Mouse (Mus musculus) intestine, embryonic 16.5 days (tissue): ENCODE measurements at regions not wholly inside any gene's neighbourhood (a gene's known extent, or its start where the extent isn't known, plus 50 kb on each side); places are given as distances from the start of the nearest gene placed in this dataset.
"Not testable (repeated sequence)": the region's sequence is repeated elsewhere in the genome, so short reads cannot be mapped to it uniquely, and the experiment has no call there.

Experiments
- ATAC-seq: fragments of 200-750 bp; cut with Nextera tagmentation; 2 replicates; pipeline ENCODE4 v1.8.0; 2017; ENCODE audit warnings: moderate TSS enrichment, moderate library complexity
- H3K27ac ChIP-seq: fragments of 300-500 bp; sonication (generic); 2 replicates; pipeline ENCODE4 v1.5.1; 2014; ENCODE audit warnings: mild to moderate bottlenecking, low read length
- H3K27me3 ChIP-seq: fragments of 300-500 bp; sonication (generic); replicated peaks from 2 replicates; pipeline ENCODE4 v1.6.1; 2014; ENCODE audit warnings: low read length, control low read depth, mixed read lengths; ENCODE audit not compliant: control insufficient read depth, insufficient read depth
- H3K36me3 ChIP-seq: fragments of 300-500 bp; sonication (generic); 2 replicates; pipeline ENCODE4 v1.6.1; 2014; ENCODE audit warnings: low read length, control low read depth; ENCODE audit not compliant: control insufficient read depth, insufficient read depth
- H3K4me1 ChIP-seq: fragments of 300-500 bp; sonication (generic); 2 replicates; pipeline ENCODE4 v1.6.1; 2014; ENCODE audit warnings: low read length, control low read depth, mixed read lengths; ENCODE audit not compliant: control insufficient read depth, insufficient read depth
- H3K4me2 ChIP-seq: fragments of 300-500 bp; sonication (generic); 2 replicates; pipeline ENCODE4 v1.6.1; 2014; ENCODE audit warnings: low read depth, low read length, control low read depth
- H3K4me3 ChIP-seq: fragments of 300-500 bp; sonication (generic); 2 replicates; pipeline ENCODE4 v1.5.1; 2014; ENCODE audit warnings: mild to moderate bottlenecking, low read length
- H3K9ac ChIP-seq: fragments of 300-500 bp; sonication (generic); 2 replicates; pipeline ENCODE4 v1.6.1; 2014; ENCODE audit warnings: low read depth, low read length
- H3K9me3 ChIP-seq: fragments of 300-500 bp; sonication (generic); 2 replicates; pipeline ENCODE4 v1.6.1; 2016; ENCODE audit warnings: low read length, control low read depth; ENCODE audit not compliant: control insufficient read depth
- WGBS: fragments of 180-500 bp; shearing (Covaris S2); extraction: QIAGEN DNeasy Blood & Tissue Kit; methylation state at CpG from one replicate; pipeline ENCODE4 v1.1.7; 2014; 5-methylcytosine and 5-hydroxymethylcytosine counted together

DNA sequence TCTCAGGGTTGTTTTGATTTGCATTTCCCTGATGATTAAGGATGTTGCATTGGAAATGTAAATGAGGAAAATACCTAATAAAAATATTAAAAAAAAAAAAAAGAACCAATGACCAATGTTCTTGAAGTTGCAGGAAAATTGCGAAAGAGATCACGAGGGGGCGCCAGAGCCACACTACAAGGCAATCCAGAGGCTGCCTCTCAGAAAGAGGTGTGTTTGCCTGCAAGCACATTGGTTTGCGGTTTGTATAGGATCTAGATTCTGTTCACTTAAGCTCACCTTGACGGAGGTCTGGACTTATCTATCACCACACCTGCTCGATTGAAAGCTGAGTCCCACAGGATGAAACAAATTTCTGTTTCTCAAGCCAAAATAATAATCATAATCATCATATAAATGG is 280.9 kb downstream of the Trib2 start:
- no peaks in the 10 kb centered on the region for H3K4me1 ChIP-seq
- no peak overlapping the region for H3K9ac ChIP-seq
- 4% methylated on average over 6 of the region's 6 CpGs for WGBS
- H3K27me3 ChIP-seq, result no peaks in the 10 kb centered on the region
- H3K4me3 ChIP-seq, result no peak overlapping the region
- ATAC-seq, result no peak
- H3K36me3 ChIP-seq, result no peaks in the 10 kb centered on the region
- no peak overlapping the region for H3K27ac ChIP-seq
- no peaks in the 10 kb centered on the region for H3K9me3 ChIP-seq
- no peak overlapping the region for H3K4me2 ChIP-seq

- Histone ChIP-seq H3K27ac (no peak overlapping the region), H3K9me3 (no peaks in the 10 kb centered on the region), H3K4me1 (no peaks in the 10 kb centered on the region), H3K27me3 (no peaks in the 10 kb centered on the region), H3K4me3 (no peak overlapping the region), H3K36me3 (no peaks in the 10 kb centered on the region), H3K9ac (no peak overlapping the region), H3K4me2 (no peak overlapping the region)
- ATAC-seq, result no peak
- 43% methylated on average over 4 of the region's 4 CpGs for WGBS
Observed at GRCm38 (mm10) chr12:15520783-15521407, 295.8 kb downstream of the Trib2 start.

- Histone ChIP-seq H3K36me3 (no peaks in the 10 kb centered on the region), H3K4me3 (no peak overlapping the region), H3K4me1 (no peaks in the 10 kb centered on the region), H3K27ac (no peak overlapping the region), H3K9ac (no peak overlapping the region), H3K27me3 (no peaks in the 10 kb centered on the region), H3K9me3 (no peaks in the 10 kb centered on the region), H3K4me2 (no peak overlapping the region)
- no peak for ATAC-seq
- WGBS, result 37% methylated on average over 2 of the region's 2 CpGs
Observed at GRCm38 (mm10) chr12:15511994-15512393, 304.7 kb downstream of the Trib2 start.

- Histone ChIP-seq H3K4me2 (no peak overlapping the region), H3K36me3 (no peaks in the 10 kb centered on the region), H3K27me3 (no peaks in the 10 kb centered on the region), H3K9ac (no peak overlapping the region), H3K4me1 (no peaks in the 10 kb centered on the region), H3K4me3 (no peak overlapping the region), H3K9me3 (no peaks in the 10 kb centered on the region), H3K27ac (no peak overlapping the region)
- WGBS, result 21% methylated on average over 7 of the region's 7 CpGs
- no peak for ATAC-seq
Observed at GRCm38 (mm10) chr12:15507576-15507975, 309.1 kb downstream of the Trib2 start.

- no peak overlapping the region for H3K9ac ChIP-seq
- WGBS, result 82% methylated on average over 2 of the region's 2 CpGs
- no peaks in the 10 kb centered on the region for H3K9me3 ChIP-seq
- H3K27ac ChIP-seq, result no peak overlapping the region
- H3K4me3 ChIP-seq, result no peak overlapping the region
- H3K27me3 ChIP-seq, result no peaks in the 10 kb centered on the region
- H3K4me2 ChIP-seq, result no peak overlapping the region
- no peaks in the 10 kb centered on the region for H3K4me1 ChIP-seq
- H3K36me3 ChIP-seq, result no peaks in the 10 kb centered on the region
- no peak for ATAC-seq
Observed at GRCm38 (mm10) chr12:15493640-15494039, 323.1 kb downstream of the Trib2 start.

- no peak overlapping the region for H3K4me2 ChIP-seq
- no peak overlapping the region for H3K4me3 ChIP-seq
- H3K27me3 ChIP-seq, result no peaks in the 10 kb centered on the region
- no peak for ATAC-seq
- H3K9me3 ChIP-seq, result no peaks in the 10 kb centered on the region
- no peak overlapping the region for H3K27ac ChIP-seq
- H3K9ac ChIP-seq, result no peak overlapping the region
- no peaks in the 10 kb centered on the region for H3K36me3 ChIP-seq
- H3K4me1 ChIP-seq, result no peaks in the 10 kb centered on the region
- WGBS, result 89% methylated on average over 3 of the region's 3 CpGs
Observed at GRCm38 (mm10) chr12:15472741-15473140, 344.0 kb downstream of the Trib2 start.

DNA sequence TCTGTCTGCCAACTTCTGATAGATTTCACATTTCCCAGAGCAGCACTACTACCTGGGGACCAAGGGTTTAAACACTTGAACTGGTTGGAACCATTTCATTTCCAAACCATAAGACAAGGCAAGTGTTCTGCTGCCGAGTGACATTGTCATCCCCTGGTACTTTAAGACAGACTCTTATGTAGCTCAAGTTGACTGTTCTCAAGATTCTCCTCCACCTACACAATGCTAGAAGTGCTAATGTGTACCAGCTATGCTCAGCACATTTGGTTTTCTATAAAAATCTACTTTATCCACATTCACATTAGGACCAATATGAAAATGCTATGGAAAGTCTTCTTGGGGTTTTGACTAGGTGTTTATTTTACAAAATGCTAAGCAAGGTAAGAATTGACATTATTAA is 357.3 kb downstream of the Trib2 start:
- no peaks in the 10 kb centered on the region for H3K27me3 ChIP-seq
- H3K4me2 ChIP-seq, result no peak overlapping the region
- ATAC-seq, result no peak
- H3K9ac ChIP-seq, result no peak overlapping the region
- H3K27ac ChIP-seq, result no peak overlapping the region
- no peak overlapping the region for H3K4me3 ChIP-seq
- WGBS, result 88% methylated on average over 1 of the region's 1 CpGs
- H3K36me3 ChIP-seq, result no peaks in the 10 kb centered on the region
- no peaks in the 10 kb centered on the region for H3K9me3 ChIP-seq
- no peaks in the 10 kb centered on the region for H3K4me1 ChIP-seq

- H3K36me3 ChIP-seq, H3K9ac ChIP-seq, H3K4me1 ChIP-seq, H3K27me3 ChIP-seq, ATAC-seq, H3K27ac ChIP-seq, H3K4me2 ChIP-seq, H3K4me3 ChIP-seq, H3K9me3 ChIP-seq: not testable (repeated sequence)
Observed at GRCm38 (mm10) chr12:15456369-15456768, 360.4 kb downstream of the Trib2 start.

DNA sequence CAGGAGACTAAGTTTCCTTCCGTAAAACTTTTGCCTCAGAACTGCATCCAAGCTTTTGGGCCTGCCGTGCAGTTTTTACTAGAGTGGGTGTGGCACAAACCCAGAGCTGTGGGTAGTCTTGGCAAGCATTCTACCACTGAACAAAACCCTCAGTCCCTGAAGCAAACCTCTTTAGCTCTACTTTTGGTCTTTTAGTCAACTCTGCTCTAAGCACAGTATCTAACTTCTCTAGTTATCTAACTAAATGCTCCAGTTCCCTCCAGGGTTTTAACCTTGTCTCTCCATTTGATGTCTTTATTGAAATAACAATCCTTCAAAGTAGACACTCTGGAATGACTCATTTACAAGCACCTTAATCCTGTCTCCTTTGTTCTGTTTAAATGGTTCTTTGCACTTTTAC is 361.0 kb downstream of the Trib2 start:
- Histone ChIP-seq H3K27me3 (no peaks in the 10 kb centered on the region), H3K9me3 (no peaks in the 10 kb centered on the region), H3K4me3 (no peak overlapping the region), H3K36me3 (no peaks in the 10 kb centered on the region), H3K4me1 (no peaks in the 10 kb centered on the region), H3K9ac (no peak overlapping the region), H3K27ac (no peak overlapping the region), H3K4me2 (no peak overlapping the region)
- no peak for ATAC-seq
- 94% methylated on average over 2 of the region's 2 CpGs for WGBS

DNA sequence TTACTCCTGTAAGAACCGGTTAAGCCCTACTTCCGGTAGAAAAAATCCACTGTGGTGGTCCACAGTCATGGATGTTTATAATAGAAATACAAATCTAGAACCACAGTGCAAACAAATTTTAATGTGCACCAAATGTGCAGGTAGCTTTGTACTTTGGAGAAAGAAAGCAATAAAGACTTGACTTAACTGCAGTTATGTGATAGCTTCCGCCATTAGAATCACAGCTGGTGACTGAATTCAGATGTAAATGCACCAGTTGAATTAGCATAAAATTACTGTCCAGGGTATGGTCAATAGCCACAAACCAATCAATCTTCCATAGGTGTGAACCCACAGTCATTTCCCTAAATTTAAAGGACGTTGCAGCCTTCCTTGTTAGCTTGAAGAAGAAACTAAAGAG is 367.2 kb downstream of the Trib2 start:
- H3K4me1 ChIP-seq, result no peaks in the 10 kb centered on the region
- no peaks in the 10 kb centered on the region for H3K9me3 ChIP-seq
- H3K4me3 ChIP-seq, result no peak overlapping the region
- H3K27me3 ChIP-seq, result no peaks in the 10 kb centered on the region
- no peaks in the 10 kb centered on the region for H3K36me3 ChIP-seq
- no peak overlapping the region for H3K4me2 ChIP-seq
- no peak overlapping the region for H3K27ac ChIP-seq
- H3K9ac ChIP-seq, result no peak overlapping the region
- WGBS, result 67% methylated on average over 4 of the region's 4 CpGs
- ATAC-seq, result no peak
